Mouse (Mus musculus) megakaryocyte, embryonic 14.5 days (primary cell): ENCODE results near the gene Cdca7l.

ENCODE experiments used
- FLI1 ChIP-seq: IDR thresholded peaks from 2 replicates; pipeline ENCODE4 v1.6.1; 2012; ENCODE audit warnings: low read length, inconsistent platforms, mixed read lengths
- GATA1 ChIP-seq: IDR thresholded peaks from 3 replicates; pipeline ENCODE4 v1.6.1; 2012; ENCODE audit warnings: mixed read lengths, low read length, inconsistent platforms, borderline replicate concordance

DNA sequence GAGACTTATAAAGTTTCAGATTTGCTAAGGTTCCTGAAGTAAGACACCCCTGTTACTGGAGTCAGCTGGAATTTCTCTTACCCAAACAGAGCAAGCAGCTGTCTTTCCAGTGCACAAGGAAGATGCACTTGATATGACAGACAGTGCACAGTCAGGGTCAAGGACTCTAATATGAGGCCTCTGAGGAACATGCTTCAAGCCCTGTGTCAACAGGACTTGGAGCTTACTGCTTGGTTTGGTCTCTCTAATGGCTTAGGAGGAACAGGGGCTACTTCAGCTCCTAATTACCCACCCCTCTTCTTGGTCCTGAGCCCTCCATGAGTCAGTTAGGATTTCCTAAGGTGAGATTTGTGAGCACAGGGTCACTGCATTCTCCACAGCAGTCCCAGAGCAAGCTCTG lies 43.2 kb upstream of the Cdca7l start:
- no peak for TF ChIP-seq GATA1
- no peak for TF ChIP-seq FLI1
